Comparison of ENCODE assay signal across 30 mouse cellular contexts in the genomic region with DNA sequence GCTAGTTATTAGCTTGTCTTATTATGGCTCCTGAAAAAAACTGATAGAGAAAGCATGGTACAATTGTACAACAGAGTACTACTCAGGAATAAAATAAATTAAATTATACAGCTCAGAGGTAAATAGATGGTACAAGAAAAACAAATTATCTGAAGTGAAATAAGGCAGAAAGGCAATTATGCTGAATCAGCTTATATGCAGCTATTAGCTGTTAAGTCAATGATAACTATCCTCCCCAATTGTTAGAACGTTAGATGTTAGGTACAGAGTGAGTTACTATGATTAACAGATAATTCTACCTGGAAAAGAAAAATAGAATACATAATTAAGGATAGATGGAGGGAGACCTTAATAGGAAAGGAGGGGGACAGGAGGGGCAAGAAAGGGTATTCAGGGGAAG.
"Had no signal": no experiment of that assay in that cellular context is flagged by ENCODE, and none has a peak within 500 bp of the region (broad histone marks: within the 10 kb centered on the region; RNA-seq: fewer than 3 reads in every experiment).

No protein-coding gene starts in this region.

- H3K4me2 ChIP-seq: heart, embryonic 12.5 days; heart, embryonic 13.5 days; heart, embryonic 15.5 days; hindbrain, embryonic 12.5 days; hindbrain, embryonic 13.5 days; hindbrain, embryonic 14.5 days; hindbrain, embryonic 15.5 days; intestine, embryonic 15.5 days; kidney, embryonic 15.5 days had no signal

- H3K27ac ChIP-seq: heart, embryonic 13.5 days; heart, embryonic 15.5 days; hindbrain, embryonic 10.5 days; hindbrain, embryonic 12.5 days; hindbrain, embryonic 13.5 days; hindbrain, embryonic 14.5 days; hindbrain, embryonic 15.5 days; hindbrain, postnatal 0 days; intestine, embryonic 15.5 days; kidney, embryonic 15.5 days; kidney, postnatal 0 days; layer of hippocampus, adult 2 months; left cerebral cortex, adult 2 months had no signal

- H3K9ac ChIP-seq: heart, embryonic 12.5 days; heart, embryonic 13.5 days; heart, embryonic 15.5 days; hindbrain, embryonic 12.5 days; hindbrain, embryonic 13.5 days; hindbrain, embryonic 14.5 days; hindbrain, embryonic 15.5 days; intestine, embryonic 15.5 days; kidney, embryonic 15.5 days had no signal

- H3K9me3 ChIP-seq: heart, embryonic 12.5 days; heart, embryonic 13.5 days; heart, embryonic 15.5 days; hindbrain, embryonic 10.5 days; hindbrain, embryonic 12.5 days; hindbrain, embryonic 13.5 days; hindbrain, embryonic 15.5 days; intestine, embryonic 15.5 days; kidney, embryonic 15.5 days had no signal

- H3K27me3 ChIP-seq: heart, embryonic 12.5 days; heart, embryonic 13.5 days; heart, embryonic 15.5 days; hindbrain, embryonic 12.5 days; hindbrain, embryonic 13.5 days; hindbrain, embryonic 15.5 days; intestine, embryonic 15.5 days; kidney, embryonic 15.5 days had no signal

- H3K4me1 ChIP-seq: heart, embryonic 12.5 days; heart, embryonic 13.5 days; heart, embryonic 15.5 days; hindbrain, embryonic 10.5 days; hindbrain, embryonic 12.5 days; hindbrain, embryonic 13.5 days; hindbrain, embryonic 15.5 days; intestine, embryonic 15.5 days; kidney, embryonic 15.5 days had no signal

- DNase-seq: heart, postnatal 10 days; heart, postnatal 14 days; heart, postnatal 36 days; heart, postnatal 4 days; kidney, adult 11 months; kidney, adult 18-20 months; kidney, adult 2 months; kidney, adult 8-10 months; kidney, adult 9 months; kidney, postnatal 10 days; kidney, postnatal 14 days; kidney, postnatal 25 days; kidney, postnatal 36 days; kidney, postnatal 4 days; layer of hippocampus, adult 9-11 months; layer of hippocampus, postnatal 36 days had no signal

- H3K4me3 ChIP-seq: heart, embryonic 12.5 days; heart, embryonic 13.5 days; heart, embryonic 15.5 days; hindbrain, embryonic 10.5 days; hindbrain, embryonic 12.5 days; hindbrain, embryonic 13.5 days; hindbrain, embryonic 15.5 days; intestine, embryonic 15.5 days; kidney, embryonic 15.5 days; layer of hippocampus, adult 2 months; left cerebral cortex, adult 2 months had no signal

- H3K36me3 ChIP-seq: heart, embryonic 12.5 days; heart, embryonic 13.5 days; heart, embryonic 15.5 days; hindbrain, embryonic 10.5 days; hindbrain, embryonic 12.5 days; hindbrain, embryonic 13.5 days; hindbrain, embryonic 15.5 days; intestine, embryonic 15.5 days; kidney, embryonic 15.5 days had no signal
